Mouse (Mus musculus): ENCODE data around the gene Sufu. TPM values are rescaled to one million over a fixed set of nuclear protein-coding genes. Genes with fewer than 3 reads are reported as not detected.
A peak's percentile ranks its signal among the peaks of the same experiment; 100 is the strongest.

Sufu gene
- polyA plus RNA-seq, 1 experiment, result 0.73 TPM

- TF ChIP-seq GATA1 (IDR thresholded peaks at IDR 0.05; ENCODE audit: low read length) (no peak), TAL1 (IDR thresholded peaks at IDR 0.05; ENCODE audit: low read length) (no peak)
- Histone ChIP-seq H3K36me3 (ENCODE audit: control insufficient read depth) (no peaks in the 10 kb centered on the region), H3K4me1 (ENCODE audit: control insufficient read depth) (peaks cover 29% of the 10 kb centered on the region), H3K27me3 (ENCODE audit: control insufficient read depth) (peaks cover 21% of the 10 kb centered on the region), H3K9me3 (ENCODE audit: control insufficient read depth, low read length) (no peaks in the 10 kb centered on the region), H3K4me3 (replicated peaks) (peak overlapping the region; percentile 66)
These were observed 39.1 kb upstream of the Sufu start for GRCm38 (mm10) chr19:46357344-46358280.

- no peak overlapping the region for H3K4me3 ChIP-seq (replicated peaks)
- H3K4me1 ChIP-seq (ENCODE audit: control insufficient read depth), result peaks cover 24% of the 10 kb centered on the region
- TF ChIP-seq GATA1 (IDR thresholded peaks at IDR 0.05; ENCODE audit: low read length), result no peak
- peaks cover 19% of the 10 kb centered on the region for H3K27me3 ChIP-seq (ENCODE audit: control insufficient read depth)
- H3K36me3 ChIP-seq (ENCODE audit: control insufficient read depth), result no peaks in the 10 kb centered on the region
- H3K9me3 ChIP-seq (ENCODE audit: control insufficient read depth, low read length), result no peaks in the 10 kb centered on the region
These were observed 38.3 kb upstream of the Sufu start for GRCm38 (mm10) chr19:46358381-46358780.

- TF ChIP-seq TAL1 (IDR thresholded peaks at IDR 0.05; ENCODE audit: low read length) (no peak), GATA1 (IDR thresholded peaks at IDR 0.05; ENCODE audit: low read length) (no peak)
- peaks cover 14% of the 10 kb centered on the region for H3K27me3 ChIP-seq (ENCODE audit: control insufficient read depth)
These were observed 34.6 kb upstream of the Sufu start for GRCm38 (mm10) chr19:46362104-46362503.

DNA sequence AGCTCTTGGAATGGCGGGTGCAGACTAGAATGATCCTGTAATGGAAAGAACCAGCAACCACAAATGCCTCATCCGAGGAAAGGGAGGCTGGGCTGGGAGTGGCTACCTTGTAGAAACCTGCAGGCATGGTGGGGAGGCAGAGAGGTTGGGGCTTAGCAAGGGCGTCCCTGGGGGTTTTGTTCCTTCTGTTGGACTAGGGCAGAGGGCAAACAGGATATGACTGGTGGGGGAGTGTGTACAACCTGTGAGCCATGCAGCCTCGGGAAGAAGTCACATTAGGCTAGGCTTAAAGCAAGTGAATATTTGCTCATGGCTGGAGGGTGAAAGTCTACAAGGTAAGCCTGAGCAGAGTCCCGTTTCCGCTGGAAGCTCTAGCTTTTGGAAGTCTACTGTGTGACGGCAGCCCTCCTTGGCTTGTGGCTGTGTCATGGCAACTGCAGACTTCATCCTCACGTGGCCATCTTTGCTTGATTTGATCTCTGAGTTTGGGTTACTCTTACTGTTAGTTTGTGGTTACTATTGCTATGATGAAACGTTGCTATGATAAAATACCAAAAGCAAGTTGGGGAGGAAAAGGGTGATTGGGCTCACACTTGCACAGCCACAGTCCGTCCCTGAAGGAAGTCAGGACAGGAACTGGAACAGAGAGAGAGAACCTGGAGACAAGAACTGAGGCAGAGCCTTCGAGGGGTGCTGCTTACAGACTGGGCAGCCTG is 33.2 kb upstream of the Sufu start:
- H3K4me3 ChIP-seq (replicated peaks), result no peak overlapping the region
- TF ChIP-seq TAL1 (IDR thresholded peaks at IDR 0.05; ENCODE audit: low read length) (no peak), GATA1 (IDR thresholded peaks at IDR 0.05; ENCODE audit: low read length) (no peak)
- H3K27me3 ChIP-seq (ENCODE audit: control insufficient read depth), result peaks cover 1% of the 10 kb centered on the region

More at GRCm38 (mm10) chr19:46362104-46362503, 34.6 kb upstream of the Sufu start:
- Histone ChIP-seq H3K4me3 (replicated peaks) (no peak overlapping the region), H3K9me3 (ENCODE audit: control insufficient read depth, low read length) (no peaks in the 10 kb centered on the region), H3K36me3 (ENCODE audit: control insufficient read depth) (no peaks in the 10 kb centered on the region), H3K4me1 (ENCODE audit: control insufficient read depth) (peaks cover 15% of the 10 kb centered on the region)

GRCm38 (mm10) chr19:46367798-46368590 is 28.7 kb upstream of the Sufu start:
- H3K4me3 ChIP-seq (replicated peaks), result no peak overlapping the region
- no peaks in the 10 kb centered on the region; the same call in 1 of the 2 replicates for H3K4me1 ChIP-seq (ENCODE audit: control insufficient read depth)
- H3K36me3 ChIP-seq (ENCODE audit: control insufficient read depth), result peaks cover 6% of the 10 kb centered on the region
- H3K9me3 ChIP-seq (ENCODE audit: control insufficient read depth, low read length), result no peaks in the 10 kb centered on the region
- no peak for TF ChIP-seq TAL1 (IDR thresholded peaks at IDR 0.05; ENCODE audit: low read length)
- TF ChIP-seq GATA1 (IDR thresholded peaks at IDR 0.05; ENCODE audit: low read length), result no peak
- no peaks in the 10 kb centered on the region for H3K27me3 ChIP-seq (ENCODE audit: control insufficient read depth)

More for the DNA sequence above, 33.2 kb upstream of the Sufu start:
- Histone ChIP-seq H3K9me3 (ENCODE audit: control insufficient read depth, low read length) (no peaks in the 10 kb centered on the region), H3K36me3 (ENCODE audit: control insufficient read depth) (no peaks in the 10 kb centered on the region; the same call in 1 of the 2 replicates), H3K4me1 (ENCODE audit: control insufficient read depth) (peaks cover 1% of the 10 kb centered on the region)

DNA sequence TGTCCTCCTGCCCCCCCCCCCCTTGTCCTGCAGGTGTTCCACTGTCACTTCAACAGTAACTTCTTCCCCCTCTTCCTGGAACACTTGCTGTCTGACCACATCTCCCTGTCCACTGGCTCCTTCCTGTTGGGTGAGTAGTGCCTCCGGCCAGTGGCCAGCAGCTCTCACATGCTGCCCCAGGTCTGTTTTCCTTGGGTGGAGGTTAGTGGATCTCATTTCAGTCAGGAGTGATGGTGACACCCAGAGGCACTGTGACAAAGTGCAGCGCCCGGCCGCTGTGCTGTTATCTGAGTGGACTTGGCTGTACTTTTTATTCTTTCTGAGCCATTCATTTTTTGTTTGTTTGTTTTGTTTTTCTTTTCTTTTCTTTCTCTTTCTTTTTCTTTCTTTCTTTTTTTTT is 27.5 kb upstream of the Sufu start:
- Histone ChIP-seq H3K4me1 (ENCODE audit: control insufficient read depth) (no peaks in the 10 kb centered on the region; the same call in 1 of the 2 replicates), H3K27me3 (ENCODE audit: control insufficient read depth) (no peaks in the 10 kb centered on the region), H3K36me3 (ENCODE audit: control insufficient read depth) (peaks cover 6% of the 10 kb centered on the region), H3K4me3 (replicated peaks) (no peak overlapping the region), H3K9me3 (ENCODE audit: control insufficient read depth, low read length) (no peaks in the 10 kb centered on the region)
- TF ChIP-seq TAL1 (IDR thresholded peaks at IDR 0.05; ENCODE audit: low read length) (no peak), GATA1 (IDR thresholded peaks at IDR 0.05; ENCODE audit: low read length) (no peak)

DNA sequence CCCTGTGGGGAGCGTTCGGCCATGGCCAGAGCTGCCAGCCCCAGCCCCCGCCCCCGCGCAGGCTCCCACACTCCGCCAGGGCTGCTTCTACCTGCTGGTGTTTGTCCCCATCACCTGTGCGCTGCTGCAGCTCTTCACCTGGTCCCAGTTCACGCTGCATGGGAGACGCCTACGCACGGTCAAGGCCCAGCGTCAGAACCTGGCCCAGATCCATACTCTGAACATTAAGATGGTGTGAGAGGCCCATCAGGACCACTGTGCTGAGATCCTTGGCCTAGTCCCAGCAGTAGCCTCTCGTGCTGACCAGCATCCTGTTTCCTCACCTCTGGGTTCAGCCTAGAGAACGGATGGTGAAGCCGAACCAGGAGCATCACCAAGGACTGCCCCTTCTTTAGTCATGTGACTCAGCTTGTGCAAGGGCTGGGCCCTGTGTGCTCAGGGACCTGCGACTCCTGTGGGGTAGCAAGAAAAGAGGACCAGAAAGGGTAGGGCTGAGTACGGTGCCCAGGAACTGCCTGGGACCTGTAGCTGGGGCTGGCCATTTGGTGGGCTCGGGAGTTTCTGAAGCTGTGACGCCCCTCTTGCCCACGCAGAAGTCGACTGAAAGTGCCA is 22.1 kb upstream of the Sufu start:
- no peak overlapping the region for H3K4me3 ChIP-seq (replicated peaks)
- TF ChIP-seq GATA1 (IDR thresholded peaks at IDR 0.05; ENCODE audit: low read length) (no peak), TAL1 (IDR thresholded peaks at IDR 0.05; ENCODE audit: low read length) (no peak)
- H3K4me1 ChIP-seq (ENCODE audit: control insufficient read depth), result no peaks in the 10 kb centered on the region
- no peaks in the 10 kb centered on the region for H3K9me3 ChIP-seq (ENCODE audit: control insufficient read depth, low read length)
- no peaks in the 10 kb centered on the region for H3K27me3 ChIP-seq (ENCODE audit: control insufficient read depth)
- peaks cover 46% of the 10 kb centered on the region for H3K36me3 ChIP-seq (ENCODE audit: control insufficient read depth)

GRCm38 (mm10) chr19:46375489-46375888 is 21.2 kb upstream of the Sufu start:
- Histone ChIP-seq H3K4me3 (replicated peaks) (no peak overlapping the region), H3K4me1 (ENCODE audit: control insufficient read depth) (no peaks in the 10 kb centered on the region), H3K27me3 (ENCODE audit: control insufficient read depth) (no peaks in the 10 kb centered on the region), H3K9me3 (ENCODE audit: control insufficient read depth, low read length) (no peaks in the 10 kb centered on the region), H3K36me3 (ENCODE audit: control insufficient read depth) (peaks cover 55% of the 10 kb centered on the region)
- no peak for TF ChIP-seq TAL1 (IDR thresholded peaks at IDR 0.05; ENCODE audit: low read length)
- TF ChIP-seq GATA1 (IDR thresholded peaks at IDR 0.05; ENCODE audit: low read length), result no peak

All from erythroblast, embryonic 14.5 days (primary cell).